Mouse (Mus musculus) kidney, postnatal 0 days (tissue): ENCODE data around the gene G3bp2. TPM values are rescaled to one million over a fixed set of nuclear protein-coding genes. Genes with fewer than 3 reads are reported as not detected.

Source experiments
- ATAC-seq: fragments of 200-750 bp; cut with Nextera tagmentation; replicated peaks from 2 replicates; pipeline ENCODE4 v1.8.0; 2017; ENCODE audit warnings: low read depth, moderate number of reproducible peaks, moderate TSS enrichment, moderate library complexity; ENCODE audit not compliant: low FRiP score
- DNase-seq: peaks from one replicate; pipeline ENCODE4 v3.0.0-alpha.2; 2016; ENCODE audit warnings: low spot score
- H3K27ac ChIP-seq: fragments of 300-500 bp; sonication (generic); 2 replicates; pipeline ENCODE4 v1.5.1; 2014; ENCODE audit warnings: mild to moderate bottlenecking
- H3K27me3 ChIP-seq: fragments of 300-500 bp; sonication (generic); 2 replicates; pipeline ENCODE4 v1.6.1; 2014; ENCODE audit warnings: low read length, mixed read lengths; ENCODE audit not compliant: insufficient read depth
- H3K36me3 ChIP-seq: fragments of 300-500 bp; sonication (generic); 2 replicates; pipeline ENCODE4 v1.6.1; 2014; ENCODE audit warnings: low read length, mixed read lengths; ENCODE audit not compliant: insufficient read depth
- H3K4me1 ChIP-seq: fragments of 300-500 bp; sonication (generic); replicated peaks from 2 replicates; pipeline ENCODE4 v1.6.1; 2014; ENCODE audit warnings: antibody characterized with exemption, low read length, mixed read lengths; ENCODE audit not compliant: insufficient read depth
- H3K4me2 ChIP-seq: fragments of 300-500 bp; sonication (generic); 2 replicates; pipeline ENCODE4 v1.6.1; 2014; ENCODE audit warnings: mild to moderate bottlenecking, low read length, moderate library complexity, mixed read lengths
- H3K4me3 ChIP-seq: fragments of 300-500 bp; sonication (generic); replicated peaks from 2 replicates; pipeline ENCODE4 v1.5.1; 2014; ENCODE audit warnings: low read depth, low read length
- H3K9ac ChIP-seq: fragments of 300-500 bp; sonication (generic); 2 replicates; pipeline ENCODE4 v1.6.1; 2014; ENCODE audit warnings: low read depth, low read length
- H3K9me3 ChIP-seq: fragments of 300-500 bp; sonication (generic); replicated peaks from 2 replicates; pipeline ENCODE4 v1.6.1; 2016; ENCODE audit warnings: low read length, inconsistent platforms, mixed read lengths
- CTCF ChIP-seq: IDR thresholded peaks from 2 replicates; pipeline ENCODE4 v1.5.1; 2016; ENCODE audit warnings: antibody characterized with exemption, low read depth, mild to moderate bottlenecking, moderate library complexity
- WGBS: fragments of 180-500 bp; shearing (Covaris S2); extraction: QIAGEN DNeasy Blood & Tissue Kit; methylation state at CpG from one replicate; pipeline ENCODE4 v1.1.7; 2014; 5-methylcytosine and 5-hydroxymethylcytosine counted together
- polyA plus RNA-seq: library from polyadenylated mRNA; unstranded; fragments of >200 nt; fragmentation: Nextera tagmentation; extraction: Ambion mirVana; gene quantifications from 2 replicates; pipeline ENCODE4 v1.2.1, GENCODE M21; 2015

G3bp2 gene
- polyA plus RNA-seq, 1 experiment from 2014 or later, result 134 TPM

GRCm38 (mm10) chr5:92106327-92107125, 23.0 kb upstream of the G3bp2 start:
- TF ChIP-seq CTCF, result no peak
- WGBS, result 46% methylated on average over 10 of the region's 10 CpGs
- H3K9ac ChIP-seq, result no peak overlapping the region
- H3K9me3 ChIP-seq, result no peaks in the 10 kb centered on the region
- H3K4me1 ChIP-seq, result no peaks in the 10 kb centered on the region
- DNase-seq (peak; percentile 19), ATAC-seq (no peak)
- H3K4me2 ChIP-seq, result no peak overlapping the region
- no peak overlapping the region for H3K4me3 ChIP-seq
- H3K27me3 ChIP-seq, result no peaks in the 10 kb centered on the region
- H3K27ac ChIP-seq, result no peak overlapping the region
- H3K36me3 ChIP-seq, result no peaks in the 10 kb centered on the region

GRCm38 (mm10) chr5:92103816-92104415, 20.4 kb upstream of the G3bp2 start:
- Histone ChIP-seq H3K27ac (no peak overlapping the region), H3K4me1 (no peaks in the 10 kb centered on the region), H3K36me3 (no peaks in the 10 kb centered on the region), H3K9me3 (no peaks in the 10 kb centered on the region), H3K4me2 (no peak overlapping the region), H3K27me3 (no peaks in the 10 kb centered on the region), H3K4me3 (no peak overlapping the region), H3K9ac (no peak overlapping the region)
- 69% methylated on average over 13 of the region's 13 CpGs for WGBS
- TF ChIP-seq CTCF, result no peak
- DNase-seq (no peak), ATAC-seq (no peak)

GRCm38 (mm10) chr5:92103062-92103461, 19.5 kb upstream of the G3bp2 start:
- no peak overlapping the region for H3K4me2 ChIP-seq
- no peak overlapping the region for H3K4me3 ChIP-seq
- peak; percentile 66 for DNase-seq
- 18% methylated on average over 6 of the region's 6 CpGs for WGBS
- H3K9me3 ChIP-seq, result no peaks in the 10 kb centered on the region
- no peaks in the 10 kb centered on the region for H3K27me3 ChIP-seq
- no peak for TF ChIP-seq CTCF
- H3K27ac ChIP-seq, result no peak overlapping the region
- no peak overlapping the region for H3K9ac ChIP-seq
- ATAC-seq, result no peak
- H3K4me1 ChIP-seq, result no peaks in the 10 kb centered on the region
- H3K36me3 ChIP-seq, result no peaks in the 10 kb centered on the region

DNA sequence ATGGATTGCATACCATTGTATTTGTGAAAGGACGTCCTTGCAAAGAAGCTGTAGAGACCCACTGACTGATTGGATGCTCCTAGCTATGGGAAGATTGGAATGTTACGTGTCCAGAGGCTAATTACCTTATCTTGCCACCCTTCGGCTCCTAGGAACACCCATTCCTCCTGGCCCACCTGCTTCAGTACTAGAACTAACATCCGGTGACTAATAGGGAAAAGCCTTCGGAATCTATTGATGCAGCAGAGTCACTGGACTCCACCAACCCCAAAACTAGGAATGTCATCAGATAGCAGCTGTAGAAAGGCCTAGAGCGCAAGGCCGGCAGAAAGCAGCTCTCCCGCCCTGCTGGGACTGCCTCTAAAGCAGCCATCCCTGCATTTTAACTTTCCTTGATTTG, 18.1 kb upstream of the G3bp2 start:
- no peak for ATAC-seq
- Histone ChIP-seq H3K9me3 (no peaks in the 10 kb centered on the region), H3K36me3 (no peaks in the 10 kb centered on the region), H3K4me2 (no peak overlapping the region), H3K4me1 (no peaks in the 10 kb centered on the region), H3K9ac (no peak overlapping the region), H3K27me3 (no peaks in the 10 kb centered on the region), H3K4me3 (no peak overlapping the region), H3K27ac (no peak overlapping the region)
- 88% methylated on average over 8 of the region's 8 CpGs for WGBS
- no peak for TF ChIP-seq CTCF
- DNase-seq, result no peak

GRCm38 (mm10) chr5:92098351-92099109, 15.0 kb upstream of the G3bp2 start:
- Histone ChIP-seq H3K9me3 (no peaks in the 10 kb centered on the region), H3K27ac (no peak overlapping the region; the same call in 1 of the 2 replicates)
- ATAC-seq, result 0 out of 2 replicates have a peak, but pooled peaks have one; percentile 49

DNA sequence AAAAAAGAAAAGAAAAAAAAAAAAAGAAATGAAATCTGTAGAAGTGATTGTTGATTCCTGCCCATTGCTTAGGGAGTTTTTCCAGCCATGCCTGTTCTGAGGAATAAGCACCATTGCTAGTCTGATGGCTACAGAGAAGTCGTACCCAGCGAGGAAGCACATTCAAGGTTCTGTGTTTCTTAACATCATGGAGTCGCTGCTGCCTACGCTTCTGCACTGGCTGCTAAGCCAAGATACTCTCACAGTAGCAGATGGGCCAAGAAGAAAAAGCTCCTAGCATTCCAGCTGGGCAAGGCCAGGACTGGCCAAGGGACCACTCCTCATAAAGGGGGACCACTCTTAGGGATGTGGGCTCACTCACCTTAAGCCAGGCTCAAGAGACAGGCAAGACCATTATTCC, 14.3 kb upstream of the G3bp2 start:
- no peaks in the 10 kb centered on the region for H3K27me3 ChIP-seq
- no peak for TF ChIP-seq CTCF
- H3K36me3 ChIP-seq, result no peaks in the 10 kb centered on the region
- WGBS, result 94% methylated on average over 4 of the region's 4 CpGs
- H3K4me1 ChIP-seq, result no peaks in the 10 kb centered on the region
- no peak overlapping the region; the same call in 1 of the 2 replicates for H3K27ac ChIP-seq
- DNase-seq (no peak), ATAC-seq (no peak)
- no peaks in the 10 kb centered on the region for H3K9me3 ChIP-seq
- H3K4me3 ChIP-seq, result no peak overlapping the region
- no peak overlapping the region for H3K4me2 ChIP-seq
- H3K9ac ChIP-seq, result no peak overlapping the region

More at GRCm38 (mm10) chr5:92098351-92099109, 15.0 kb upstream of the G3bp2 start:
- peak; percentile 14 for DNase-seq
- no peak for TF ChIP-seq CTCF
- H3K27me3 ChIP-seq, result no peaks in the 10 kb centered on the region
- 27% methylated on average over 13 of the region's 13 CpGs for WGBS
- H3K4me2 ChIP-seq, result peak overlapping the region; percentile 0; the same call in 1 of the 2 replicates
- H3K36me3 ChIP-seq, result no peaks in the 10 kb centered on the region
- H3K4me3 ChIP-seq, result no peak overlapping the region
- no peaks in the 10 kb centered on the region for H3K4me1 ChIP-seq
- H3K9ac ChIP-seq, result no peak overlapping the region
